Comparison of ENCODE assay signal across 24 mouse cellular contexts in the genomic region with DNA sequence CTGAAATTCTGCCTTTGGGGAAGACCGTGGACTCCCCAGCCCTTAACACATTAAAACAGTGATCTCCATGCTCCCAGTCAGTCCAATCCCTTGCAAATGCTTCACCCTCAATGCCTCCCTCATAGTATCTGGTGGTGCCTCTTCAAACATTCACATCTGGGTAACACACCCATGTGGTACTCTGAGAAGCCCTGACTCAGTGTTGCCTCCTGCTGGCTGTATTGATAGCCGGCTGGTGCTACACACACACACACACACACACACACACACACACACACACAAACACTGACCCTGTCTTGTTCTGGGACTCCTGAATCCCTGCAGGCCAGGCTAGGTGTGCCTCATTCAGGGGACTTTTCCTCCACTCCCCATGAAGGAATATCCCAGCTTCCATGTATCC. TPM values are rescaled to one million over a fixed set of nuclear protein-coding genes. Genes with fewer than 3 reads are reported as not detected.
DNase-seq lines count a peak whose midpoint lies in the region; ATAC-seq and TF ChIP-seq lines count a peak whose summit lies in the region.
"Had no signal": no experiment of that assay in that cellular context is flagged by ENCODE, and none has a peak within 500 bp of the region (broad histone marks: within the 10 kb centered on the region; RNA-seq: fewer than 3 reads in every experiment).

No protein-coding gene starts in this region.

- no peaks in the 10 kb centered on the region for H3K9me3 ChIP-seq in kidney, postnatal 0 days (replicated peaks; ENCODE audit: low read length)
- H3K9me3 ChIP-seq in hindbrain, embryonic 11.5 days (ENCODE audit: control insufficient read depth, low read length): no peaks in the 10 kb centered on the region
- H3K9me3 ChIP-seq: embryonic facial prominence, embryonic 15.5 days; forebrain, embryonic 15.5 days; heart, embryonic 12.5 days; hindbrain, embryonic 10.5 days; limb, embryonic 12.5 days; liver, embryonic 13.5 days had no signal

- H3K4me1 ChIP-seq in kidney, postnatal 0 days (replicated peaks; ENCODE audit: insufficient read depth, low read length): 0 out of 2 replicates have a peak, but pooled peaks cover 8% of the 10 kb centered on the region
- peaks cover 2% of the 10 kb centered on the region; the same call in 1 of the 2 replicates for H3K4me1 ChIP-seq in hindbrain, embryonic 11.5 days (replicated peaks; ENCODE audit: control insufficient read depth, insufficient read depth, low read length)

- H3K4me3 ChIP-seq in kidney, postnatal 0 days (replicated peaks; ENCODE audit: low read depth, low read length): no peak overlapping the region
- H3K4me3 ChIP-seq in hindbrain, embryonic 11.5 days (ENCODE audit: low read depth, low read length): no peak overlapping the region
- H3K4me3 ChIP-seq: embryonic facial prominence, embryonic 15.5 days; forebrain, embryonic 15.5 days; heart, embryonic 12.5 days; hindbrain, embryonic 10.5 days; limb, embryonic 12.5 days; liver, embryonic 13.5 days had no signal

- no peak overlapping the region for H3K27ac ChIP-seq in kidney, postnatal 0 days
- no peak overlapping the region for H3K27ac ChIP-seq in hindbrain, embryonic 11.5 days (ENCODE audit: low read depth, low read length)
- H3K27ac ChIP-seq: embryonic facial prominence, embryonic 15.5 days; forebrain, embryonic 15.5 days; hindbrain, embryonic 10.5 days; hindbrain, postnatal 0 days; limb, embryonic 12.5 days; liver, embryonic 13.5 days had no signal

- no peak for ATAC-seq in kidney, postnatal 0 days (replicated peaks; ENCODE audit: low FRiP score, low read depth)
- no peak for ATAC-seq in hindbrain, embryonic 11.5 days (ENCODE audit: low FRiP score)
- ATAC-seq: forebrain, embryonic 15.5 days; hindbrain, postnatal 0 days had no signal

- H3K36me3 ChIP-seq in kidney, postnatal 0 days (ENCODE audit: insufficient read depth, low read length): no peaks in the 10 kb centered on the region
- H3K36me3 ChIP-seq in hindbrain, embryonic 11.5 days (ENCODE audit: control insufficient read depth, insufficient read depth, low read length): no peaks in the 10 kb centered on the region
- H3K36me3 ChIP-seq: embryonic facial prominence, embryonic 15.5 days; forebrain, embryonic 15.5 days; heart, embryonic 12.5 days; hindbrain, embryonic 10.5 days; limb, embryonic 12.5 days; liver, embryonic 13.5 days had no signal

- no peak for DNase-seq in kidney, postnatal 0 days (ENCODE audit: low spot score)
- DNase-seq in kidney, postnatal 25 days: no peak
- DNase-seq in thymus, postnatal 4 days: peak; percentile 57
- no peak for DNase-seq in thymus, postnatal 10 days (ENCODE audit: low spot score in 2 of 2)
- DNase-seq in ZHBTc4 (ENCODE audit: low read depth, low spot score): peak; percentile 58
- DNase-seq in left cerebral cortex, adult 8-10 months (ENCODE audit: low spot score in 2 of 2): no peak
- no peak for DNase-seq in hindbrain, embryonic 11.5 days (ENCODE audit: low spot score)
- DNase-seq: adrenal gland, postnatal 25 days; cerebellum, adult 8-10 months; gastrocnemius, postnatal 10 days; heart, postnatal 10 days; kidney, adult 2 months; kidney, postnatal 10 days; layer of hippocampus, postnatal 36 days; liver, embryonic 13.5 days; right cerebral cortex, postnatal 14 days; thymus, postnatal 14 days had no signal

- no peak overlapping the region for H3K9ac ChIP-seq in kidney, postnatal 0 days (ENCODE audit: low read depth, low read length)
- no peak overlapping the region for H3K9ac ChIP-seq in hindbrain, embryonic 11.5 days (ENCODE audit: low read depth, low read length)
- H3K9ac ChIP-seq: embryonic facial prominence, embryonic 15.5 days; forebrain, embryonic 15.5 days; heart, embryonic 12.5 days; limb, embryonic 12.5 days; liver, embryonic 13.5 days had no signal

- WGBS in kidney, postnatal 0 days: 93% methylated on average over 2 of the region's 2 CpGs
- 100% methylated on average over 2 of the region's 2 CpGs for WGBS in hindbrain, embryonic 11.5 days

- H3K27me3 ChIP-seq in kidney, postnatal 0 days (ENCODE audit: insufficient read depth, low read length): no peaks in the 10 kb centered on the region
- no peaks in the 10 kb centered on the region for H3K27me3 ChIP-seq in hindbrain, embryonic 11.5 days (ENCODE audit: control insufficient read depth, insufficient read depth, low read length)
- H3K27me3 ChIP-seq: embryonic facial prominence, embryonic 15.5 days; forebrain, embryonic 15.5 days; heart, embryonic 12.5 days; limb, embryonic 12.5 days; liver, embryonic 13.5 days had no signal

- H3K4me2 ChIP-seq in kidney, postnatal 0 days (ENCODE audit: low read length): no peak overlapping the region
- H3K4me2 ChIP-seq in hindbrain, embryonic 11.5 days (replicated peaks; ENCODE audit: low read depth, low read length): no peak overlapping the region
- H3K4me2 ChIP-seq: embryonic facial prominence, embryonic 15.5 days; forebrain, embryonic 15.5 days; heart, embryonic 12.5 days; limb, embryonic 12.5 days; liver, embryonic 13.5 days; midbrain, embryonic 11.5 days had no signal

- TF ChIP-seq CTCF in kidney, postnatal 0 days (IDR thresholded peaks at IDR 0.05; ENCODE audit: low read depth): 0 out of 2 replicates have a peak, but pooled peaks have one; percentile 13

RNA-seq across cellular contexts. Expression of a gene that starts 24.9 kb away (rescaled TPM):
- 58.7 and 63.4 TPM in 2 replicates for polyA plus RNA-seq in kidney, postnatal 0 days (2015; fragmentation: Nextera tagmentation; extraction: Ambion mirVana)
- total RNA-seq in left cerebral cortex, adult 8-10 months (2022): 10 to 100 TPM; 36.1 to 50.1 (median 42.7) TPM
- 101 and 117 TPM in 2 replicates for polyA plus RNA-seq in hindbrain, embryonic 11.5 days (2014; fragmentation: Nextera tagmentation; extraction: Ambion mirVana)

Comparison
In these comparisons a context has a peak if more than half of its experiments do, and no peak if none do; other contexts are left out.
1. DNase-seq: peak in thymus, postnatal 4 days (single experiment) and ZHBTc4 (single experiment); none in kidney, postnatal 0 days (single experiment), kidney, postnatal 25 days (0 of 2), thymus, postnatal 10 days (0 of 2), left cerebral cortex, adult 8-10 months (0 of 2) and hindbrain, embryonic 11.5 days (single experiment).